Mouse (Mus musculus) MEL (cell line): ENCODE results near the gene Farsa. TPM values are rescaled to one million over a fixed set of nuclear protein-coding genes. Genes with fewer than 3 reads are reported as not detected.
A peak's percentile ranks its signal among the peaks of the same experiment; 100 is the strongest.

Experiments used
- DNase-seq: peaks from one replicate; pipeline ENCODE4 v3.0.0; 2011; ENCODE audit warnings: low read depth, low spot score
- H3K27ac ChIP-seq: 2 replicates; pipeline ENCODE4 v1.5.1; 2012; ENCODE audit warnings: low read depth, mild to moderate bottlenecking, control low read depth, low read length, moderate library complexity; ENCODE audit not compliant: control insufficient read depth
- H3K27me3 ChIP-seq, 2 experiments: fragments of 150-350 bp in 1 of 2; sonication (generic) in 1 of 2; 2 replicates each; pipeline ENCODE4 v1.6.1; 2012; ENCODE audit warnings: low read length in 2 of 2, mild to moderate bottlenecking in 2 of 2, improper control_type of control experiment in 1 of 2, moderate library complexity in 1 of 2; ENCODE audit not compliant: insufficient read depth in 2 of 2, control insufficient read depth in 1 of 2
- H3K36me3 ChIP-seq, 2 experiments: 2 replicates each; pipeline ENCODE4 v1.6.1; 2012 to 2014; ENCODE audit warnings: low read length in 2 of 2, improper control_type of control experiment in 1 of 2, inconsistent platforms in 1 of 2, mild to moderate bottlenecking in 1 of 2; ENCODE audit not compliant: insufficient read depth in 2 of 2, control insufficient read depth in 1 of 2
- H3K4me1 ChIP-seq, 2 experiments: fragments of 150-350 bp in 1 of 2; sonication (generic) in 1 of 2; 2 replicates each; pipeline ENCODE4 v1.6.1; 2012; ENCODE audit warnings: low read length in 2 of 2, improper control_type of control experiment in 1 of 2, mild to moderate bottlenecking in 1 of 2; ENCODE audit not compliant: insufficient read depth in 2 of 2, control insufficient read depth in 1 of 2
- H3K4me3 ChIP-seq, 2 experiments: fragments of 150-350 bp in 1 of 2; sonication (generic) in 1 of 2; 2 replicates each; pipeline ENCODE4 v1.5.1; 2012; ENCODE audit warnings: low read depth in 2 of 2, low read length in 2 of 2, mild to moderate bottlenecking in 2 of 2, moderate library complexity in 2 of 2, control low read depth in 1 of 2, improper control_type of control experiment in 1 of 2; ENCODE audit not compliant: control insufficient read depth in 1 of 2, insufficient read depth in 1 of 2
- H3K79me2 ChIP-seq: 2 replicates; pipeline ENCODE4 v1.6.1; 2012; ENCODE audit warnings: mild to moderate bottlenecking, low read length, moderate library complexity; ENCODE audit not compliant: control insufficient read depth, poor library complexity, insufficient read depth
- H3K9ac ChIP-seq: 2 replicates; pipeline ENCODE4 v1.6.1; 2012; ENCODE audit warnings: low read depth, mild to moderate bottlenecking, control low read depth, low read length, moderate library complexity; ENCODE audit not compliant: control insufficient read depth, poor library complexity, severe bottlenecking
- H3K9me3 ChIP-seq: fragments of 150-350 bp; sonication (generic); replicated peaks from 2 replicates; pipeline ENCODE4 v1.6.1; 2012; ENCODE audit warnings: mild to moderate bottlenecking, low read length, improper control_type of control experiment, moderate library complexity; ENCODE audit not compliant: insufficient read depth
- CHD1 ChIP-seq: IDR thresholded peaks from 2 replicates; pipeline ENCODE4 v1.6.1; 2012; ENCODE audit warnings: low read depth, mild to moderate bottlenecking, inconsistent platforms, low read length, improper control_type of control experiment
- CTCF ChIP-seq, 3 experiments: IDR thresholded peaks in 2 of 3; conservative IDR thresholded peaks in 1 of 3; 2 replicates each; pipeline ENCODE4 v1.5.1; 2011 to 2012; ENCODE audit warnings: low read length in 3 of 3, low read depth in 2 of 3, mild to moderate bottlenecking in 2 of 3, improper control_type of control experiment in 1 of 3, inconsistent platforms in 1 of 3, mixed read lengths in 1 of 3, moderate library complexity in 1 of 3; ENCODE audit not compliant: control insufficient read depth in 1 of 3, insufficient read depth in 1 of 3, poor library complexity in 1 of 3, severe bottlenecking in 1 of 3
- GABPA ChIP-seq: IDR thresholded peaks from 2 replicates; pipeline ENCODE4 v1.6.1; 2012; ENCODE audit warnings: low read depth, mild to moderate bottlenecking, inconsistent platforms, low read length, improper control_type of control experiment, moderate library complexity
- GATA1 ChIP-seq: IDR thresholded peaks from 2 replicates; pipeline ENCODE4 v1.6.1; 2011; ENCODE audit warnings: low read depth, low read length, improper control_type of control experiment
- MAZ ChIP-seq: IDR thresholded peaks from 2 replicates; pipeline ENCODE4 v1.6.1; 2012; ENCODE audit warnings: low read depth, mild to moderate bottlenecking, inconsistent platforms, low read length, improper control_type of control experiment
- MEF2A ChIP-seq: IDR thresholded peaks from 2 replicates; pipeline ENCODE4 v1.6.1; 2014; ENCODE audit warnings: low read depth, mild to moderate bottlenecking, inconsistent platforms, low read length, improper control_type of control experiment; ENCODE audit not compliant: poor library complexity, insufficient replicate concordance, severe bottlenecking; ENCODE audit errors: extremely low read depth
- NRF1 ChIP-seq: IDR thresholded peaks from 2 replicates; pipeline ENCODE4 v1.6.1; 2014; ENCODE audit warnings: low read depth, mild to moderate bottlenecking, inconsistent platforms, low read length, improper control_type of control experiment, moderate library complexity; ENCODE audit not compliant: poor library complexity, insufficient read depth, severe bottlenecking
- POLR2AphosphoS5 ChIP-seq: IDR thresholded peaks from 2 replicates; pipeline ENCODE4 v1.6.1; 2012; ENCODE audit warnings: low read depth, borderline replicate concordance, mild to moderate bottlenecking, inconsistent platforms, low read length, moderate library complexity, mixed read lengths
- SIN3A ChIP-seq: IDR thresholded peaks from 2 replicates; pipeline ENCODE4 v1.6.1; 2012; ENCODE audit warnings: low read length, improper control_type of control experiment, inconsistent platforms
- ZMIZ1 ChIP-seq: IDR thresholded peaks from 2 replicates; pipeline ENCODE4 v1.6.1; 2012; ENCODE audit warnings: low read depth, mild to moderate bottlenecking, inconsistent platforms, low read length, improper control_type of control experiment, moderate library complexity
- polyA plus RNA-seq, 2 experiments: library from polyadenylated mRNA; stranded (reverse) in 1 of 2; unstranded in 1 of 2; fragments of >175 nt in 1 of 2; fragments of >200 nt in 1 of 2; gene quantifications; 2 replicates each; pipeline versions ENCODE4 v1.2.1 to v1.2.4; 2012; ENCODE audit warnings: low replicate concordance in 2 of 2, low read depth in 1 of 2; ENCODE audit not compliant: insufficient read length in 2 of 2, insufficient read depth in 1 of 2, missing spikeins in 1 of 2
- total RNA-seq: library from RNA; depleted of rRNA; stranded (reverse); fragments of 300-350 nt; gene quantifications from 2 replicates; pipeline ENCODE4 v1.2.3, GENCODE M21; 2012

Gene Farsa
- total and polyA plus RNA-seq, 3 experiments: 152 to 295 (median 245) TPM

DNA sequence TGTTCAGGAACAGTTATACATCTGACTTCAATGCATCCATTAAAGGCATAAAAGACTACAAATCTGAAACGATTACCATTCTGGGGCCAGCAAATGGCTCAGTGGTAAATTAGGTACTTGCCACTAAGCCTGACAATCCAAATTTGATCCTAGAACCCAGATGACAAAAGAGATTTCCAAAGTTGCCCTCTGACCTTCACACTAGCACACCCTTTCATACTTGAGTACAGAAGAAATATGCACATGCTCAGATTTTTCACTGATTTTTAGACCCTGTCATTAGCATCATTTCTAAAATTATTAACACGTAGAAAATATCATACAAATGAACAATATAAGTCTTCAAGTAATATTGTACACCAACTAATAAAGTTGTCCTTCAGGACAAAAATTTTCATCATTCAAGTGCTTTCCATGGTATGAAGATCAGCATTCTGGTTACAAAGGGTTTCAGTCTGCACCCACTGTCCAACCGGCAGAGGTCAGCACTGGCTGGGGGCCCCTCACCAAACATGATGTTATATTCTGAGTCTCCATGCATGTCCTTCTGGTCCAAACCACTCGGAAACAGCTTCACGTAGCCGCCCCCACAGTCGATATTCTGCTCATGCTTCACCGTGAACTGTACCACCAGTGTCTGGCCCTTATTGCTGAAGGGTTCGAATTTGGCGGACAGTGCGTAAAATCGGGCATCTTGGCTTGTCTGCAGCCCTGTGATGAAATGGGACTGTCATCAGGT is 11.3 kb upstream of the Farsa start:
- H3K36me3 ChIP-seq: peaks cover 13 to 31% of the 10 kb centered on the region in 2 experiments
- no peaks in the 10 kb centered on the region for H3K9me3 ChIP-seq
- H3K9ac ChIP-seq: peak overlapping the region; percentile 92
- TF ChIP-seq SIN3A: peak; percentile 18; the same call in 1 of the 2 replicates
- no peak for TF ChIP-seq NRF1
- peak in 2 of 3 experiments; percentile 18 to 50; a peak in 4 of 6 replicates for TF ChIP-seq CTCF (IDR thresholded peaks at IDR 0.05 in 2 of 3, conservative IDR thresholded peaks at IDR 0.05 in 1 of 3; ENCODE audit: control insufficient read depth in 1 of 3, insufficient read depth in 1 of 3, low read depth in 2 of 3, low read length in 3 of 3, poor library complexity in 1 of 3, severe bottlenecking in 1 of 3)
- TF ChIP-seq GABPA: no peak
- TF ChIP-seq MEF2A: no peak
- TF ChIP-seq CHD1: peak; percentile 97
- TF ChIP-seq ZMIZ1: no peak
- peak overlapping the region; percentile 73 for H3K27ac ChIP-seq
- H3K27me3 ChIP-seq: no peaks in the 10 kb centered on the region
- peaks cover 31% of the 10 kb centered on the region for H3K79me2 ChIP-seq
- H3K4me3 ChIP-seq: peak overlapping the region; percentile 76 to 85
- DNase-seq: peak; percentile 52
- H3K4me1 ChIP-seq: peaks cover 7 to 18% of the 10 kb centered on the region in 2 experiments; a peak in 3 of 4 replicates

DNA sequence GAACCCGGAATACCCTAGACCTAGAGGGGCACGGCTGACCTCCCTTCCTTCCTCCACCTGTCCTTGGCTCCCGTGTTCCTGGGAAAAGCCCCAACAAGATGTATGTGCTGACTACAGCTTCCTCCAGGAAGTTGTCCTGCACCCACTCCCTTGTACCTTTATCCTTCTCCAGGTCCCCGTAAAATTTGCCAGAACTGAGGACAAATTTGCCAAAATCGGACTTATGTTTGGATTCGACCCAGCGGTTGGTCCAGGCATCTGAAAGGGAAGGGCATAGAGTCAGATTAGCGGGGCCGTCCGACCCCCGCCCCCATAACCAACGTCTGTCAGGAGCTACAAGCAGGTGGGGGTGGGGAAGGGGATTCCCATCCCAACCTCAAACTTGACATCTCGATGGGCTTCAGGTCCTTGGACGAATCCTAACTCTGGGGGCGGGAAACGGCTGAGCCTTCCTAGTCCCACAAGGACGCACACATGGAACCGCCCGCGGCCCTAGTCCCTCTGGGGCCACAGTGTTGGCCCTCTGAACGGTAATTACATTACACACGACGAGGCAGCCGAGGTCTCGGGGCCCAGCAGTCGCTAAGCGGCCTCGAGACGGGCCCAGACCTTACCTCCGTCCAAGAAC is 10.6 kb upstream of the Farsa start:
- H3K36me3 ChIP-seq: peaks cover 13 to 31% of the 10 kb centered on the region in 2 experiments
- no peak for DNase-seq

More for the DNA sequence above, 10.6 kb upstream of the Farsa start:
- TF ChIP-seq GATA1 (no peak), CHD1 (peak; percentile 93), POLR2AphosphoS5 (peak; percentile 37; the same call in 1 of the 2 replicates), SIN3A (no peak; the same call in 1 of the 2 replicates), MAZ (no peak)
- peak overlapping the region; percentile 76 to 85 for H3K4me3 ChIP-seq
- peaks cover 31% of the 10 kb centered on the region for H3K79me2 ChIP-seq
- peak overlapping the region; percentile 92 for H3K9ac ChIP-seq
- no peaks in the 10 kb centered on the region for H3K27me3 ChIP-seq
- peak overlapping the region; percentile 73 for H3K27ac ChIP-seq
- H3K4me1 ChIP-seq: peaks cover 7 to 18% of the 10 kb centered on the region in 2 experiments; a peak in 3 of 4 replicates
- no peaks in the 10 kb centered on the region for H3K9me3 ChIP-seq
